Mouse (Mus musculus) CH12.LX (cell line): ENCODE data around the gene Pla2g2d. TPM values are rescaled to one million over a fixed set of nuclear protein-coding genes. Genes with fewer than 3 reads are reported as not detected.

ENCODE experiments used
- DNase-seq: peaks from one replicate; pipeline ENCODE4 v3.0.0-alpha.2; 2013; ENCODE audit errors: extremely low read depth
- H3K27ac ChIP-seq: 2 replicates; pipeline ENCODE4 v1.5.1; 2012; ENCODE audit warnings: low read depth, mild to moderate bottlenecking, control low read depth, moderate library complexity; ENCODE audit not compliant: insufficient read depth
- H3K27me3 ChIP-seq: replicated peaks from 2 replicates; pipeline ENCODE3; 2012; ENCODE audit warnings: inconsistent platforms
- H3K36me3 ChIP-seq, 2 experiments: replicated peaks in 1 of 2; 2 replicates each; pipeline versions ENCODE3 to v1.6.1; 2012; ENCODE audit warnings: inconsistent platforms in 1 of 2, low read length in 1 of 2, mild to moderate bottlenecking in 1 of 2, mixed read lengths in 1 of 2, moderate library complexity in 1 of 2; ENCODE audit not compliant: control insufficient read depth in 1 of 2, insufficient read depth in 1 of 2
- H3K4me1 ChIP-seq, 2 experiments: 2 replicates each; pipeline ENCODE4 v1.6.1; 2012; ENCODE audit warnings: inconsistent platforms in 1 of 2, moderate library complexity in 1 of 2; ENCODE audit not compliant: insufficient read depth in 2 of 2, control insufficient read depth in 1 of 2
- H3K4me2 ChIP-seq: 2 replicates; pipeline ENCODE4 v1.6.1; 2012; ENCODE audit warnings: low read depth, mild to moderate bottlenecking, control low read depth; ENCODE audit not compliant: poor library complexity, insufficient read depth, severe bottlenecking
- H3K4me3 ChIP-seq, 3 experiments: fragments of 150-350 bp in 1 of 3; sonication (generic) in 1 of 3; replicated peaks in 1 of 3; 2 replicates each; pipeline versions ENCODE3 to v1.5.1; 2011 to 2012; ENCODE audit warnings: low read depth in 2 of 3, low read length in 2 of 3, mild to moderate bottlenecking in 2 of 3, moderate library complexity in 2 of 3, control low read depth in 1 of 3, improper control_type of control experiment in 1 of 3, inconsistent platforms in 1 of 3, mixed read lengths in 1 of 3; ENCODE audit not compliant: poor library complexity in 1 of 3
- H3K79me2 ChIP-seq: replicated peaks from 2 replicates; pipeline ENCODE4 v1.6.1; 2012; ENCODE audit warnings: mild to moderate bottlenecking, moderate library complexity; ENCODE audit not compliant: control insufficient read depth, poor library complexity, insufficient read depth, severe bottlenecking; ENCODE audit errors: extremely low read depth
- H3K9ac ChIP-seq: 2 replicates; pipeline ENCODE4 v1.6.1; 2012; ENCODE audit warnings: low read depth, mild to moderate bottlenecking, control low read depth, moderate library complexity; ENCODE audit not compliant: insufficient read depth
- H3K9me3 ChIP-seq: replicated peaks from 2 replicates; pipeline ENCODE3; 2012; ENCODE audit warnings: low read length, inconsistent platforms, mixed read lengths
- BHLHE40 ChIP-seq: IDR thresholded peaks from 2 replicates; pipeline ENCODE4 v1.6.1; 2011; ENCODE audit warnings: mild to moderate bottlenecking, low read depth, low read length, improper control_type of control experiment
- CHD1 ChIP-seq: IDR thresholded peaks from 2 replicates; pipeline ENCODE4 v1.6.1; 2012; ENCODE audit warnings: low read depth, low read length, improper control_type of control experiment, inconsistent platforms
- E2F4 ChIP-seq: IDR thresholded peaks from 2 replicates; pipeline ENCODE4 v1.6.1; 2011; ENCODE audit warnings: low read depth, low read length, improper control_type of control experiment; ENCODE audit not compliant: insufficient replicate concordance
- ELF1 ChIP-seq: IDR thresholded peaks from 2 replicates; pipeline ENCODE4 v1.6.1; 2014; ENCODE audit warnings: low read depth, mild to moderate bottlenecking, inconsistent platforms, low read length, improper control_type of control experiment
- EP300 ChIP-seq: IDR thresholded peaks from 2 replicates; pipeline ENCODE4 v1.6.1; 2011; ENCODE audit warnings: low read length, improper control_type of control experiment
- JUN ChIP-seq: IDR thresholded peaks from 2 replicates; pipeline ENCODE4 v1.6.1; 2011; ENCODE audit warnings: low read depth, mild to moderate bottlenecking, low read length, improper control_type of control experiment, moderate library complexity; ENCODE audit not compliant: insufficient read depth
- JUND ChIP-seq: conservative IDR thresholded peaks from 2 replicates; pipeline ENCODE4 v1.6.1; 2011; ENCODE audit warnings: low read depth, low read length, improper control_type of control experiment
- MAFK ChIP-seq: IDR thresholded peaks from 2 replicates; pipeline ENCODE4 v1.6.1; 2011; ENCODE audit warnings: low read length, improper control_type of control experiment; ENCODE audit not compliant: insufficient replicate concordance
- MXI1 ChIP-seq: IDR thresholded peaks from 2 replicates; pipeline ENCODE4 v1.6.1; 2011; ENCODE audit warnings: mild to moderate bottlenecking, low read depth, low read length, improper control_type of control experiment
- MYC ChIP-seq: IDR thresholded peaks from 2 replicates; pipeline ENCODE4 v1.6.1; 2011; ENCODE audit warnings: low read depth, mild to moderate bottlenecking, improper control_type of control experiment, low read length
- NRF1 ChIP-seq: IDR thresholded peaks from 2 replicates; pipeline ENCODE4 v1.6.1; 2014; ENCODE audit warnings: low read depth, mild to moderate bottlenecking, inconsistent platforms, low read length, improper control_type of control experiment, moderate library complexity
- PAX5 ChIP-seq: IDR thresholded peaks from 2 replicates; pipeline ENCODE4 v1.6.1; 2012; ENCODE audit warnings: low read length, inconsistent platforms, mixed read lengths
- POLR2A ChIP-seq: IDR thresholded peaks from 2 replicates; pipeline ENCODE4 v1.6.1; 2011; ENCODE audit warnings: low read depth, mild to moderate bottlenecking, improper control_type of control experiment, low read length
- POLR2AphosphoS2 ChIP-seq: IDR thresholded peaks from 2 replicates; pipeline ENCODE4 v1.6.1; 2011; ENCODE audit warnings: low read depth, low read length, improper control_type of control experiment
- RCOR1 ChIP-seq: conservative IDR thresholded peaks from 2 replicates; pipeline ENCODE4 v1.6.1; 2012; ENCODE audit warnings: low read depth, mild to moderate bottlenecking, inconsistent platforms, low read length, improper control_type of control experiment
- SMC3 ChIP-seq: IDR thresholded peaks from 2 replicates; pipeline ENCODE4 v1.6.1; 2011; ENCODE audit warnings: low read depth, low read length, improper control_type of control experiment
- TBP ChIP-seq: conservative IDR thresholded peaks from 2 replicates; pipeline ENCODE4 v1.6.1; 2011; ENCODE audit warnings: low read depth, low read length, improper control_type of control experiment
- TCF12 ChIP-seq: IDR thresholded peaks from 2 replicates; pipeline ENCODE4 v1.6.1; 2014; ENCODE audit warnings: low read depth, mild to moderate bottlenecking, inconsistent platforms, low read length, improper control_type of control experiment
- UBTF ChIP-seq: IDR thresholded peaks from 2 replicates; pipeline ENCODE4 v1.6.1; 2012; ENCODE audit warnings: low read depth, mild to moderate bottlenecking, inconsistent platforms, low read length, improper control_type of control experiment, moderate library complexity
- USF1 ChIP-seq: IDR thresholded peaks from 2 replicates; pipeline ENCODE4 v1.6.1; 2014; ENCODE audit warnings: low read depth, mild to moderate bottlenecking, inconsistent platforms, low read length, improper control_type of control experiment
- USF2 ChIP-seq: conservative IDR thresholded peaks from 2 replicates; pipeline ENCODE4 v1.6.1; 2011; ENCODE audit warnings: low read depth, low read length, improper control_type of control experiment
- ZC3H11A ChIP-seq: IDR thresholded peaks from 2 replicates; pipeline ENCODE4 v1.6.1; 2012; ENCODE audit warnings: low read depth, mild to moderate bottlenecking, inconsistent platforms, low read length, improper control_type of control experiment
- ZMIZ1 ChIP-seq: IDR thresholded peaks from 2 replicates; pipeline ENCODE4 v1.6.1; 2012; ENCODE audit warnings: low read depth, mild to moderate bottlenecking, inconsistent platforms, low read length, improper control_type of control experiment
- ZNF384 ChIP-seq: IDR thresholded peaks from 2 replicates; pipeline ENCODE4 v1.6.1; 2012; ENCODE audit warnings: low read depth, low read length, improper control_type of control experiment, inconsistent platforms
- dilution Hi-C: fragments of 300-500 bp; cut with MboI; formaldehyde crosslinking; loops from 2 replicates; pipeline ENCODE4 v1.14.3; 2020; ENCODE audit warnings: low sequenced_read_pairs; ENCODE audit not compliant: extremely low pct_unique_long_range_greater_than_20kb, extremely low pct_ligation_motif_present
- in situ Hi-C: fragments of 300-500 bp; cut with MboI; formaldehyde crosslinking; loops from 3 replicates; pipeline ENCODE4 v1.14.3; 2019; ENCODE audit warnings: low sequenced_read_pairs, low pct_ligation_motif_present, low pct_unique_long_range_greater_than_20kb, mixed read lengths
- polyA plus RNA-seq: library from polyadenylated mRNA; unstranded; fragments of >175 nt; gene quantifications from 2 replicates; pipeline ENCODE4 v1.2.1, GENCODE M21; 2012; ENCODE audit warnings: low read depth; ENCODE audit not compliant: insufficient read length
- total RNA-seq, 2 experiments: library from RNA; depleted of rRNA; stranded (reverse); fragments of 300-350 nt in 1 of 2; fragments of >200 nt in 1 of 2; gene quantifications; 2 replicates each; pipeline ENCODE4 v1.2.3; 2012 to 2014

The Pla2g2d gene
- total and polyA plus RNA-seq, 3 experiments, result not detected

DNA sequence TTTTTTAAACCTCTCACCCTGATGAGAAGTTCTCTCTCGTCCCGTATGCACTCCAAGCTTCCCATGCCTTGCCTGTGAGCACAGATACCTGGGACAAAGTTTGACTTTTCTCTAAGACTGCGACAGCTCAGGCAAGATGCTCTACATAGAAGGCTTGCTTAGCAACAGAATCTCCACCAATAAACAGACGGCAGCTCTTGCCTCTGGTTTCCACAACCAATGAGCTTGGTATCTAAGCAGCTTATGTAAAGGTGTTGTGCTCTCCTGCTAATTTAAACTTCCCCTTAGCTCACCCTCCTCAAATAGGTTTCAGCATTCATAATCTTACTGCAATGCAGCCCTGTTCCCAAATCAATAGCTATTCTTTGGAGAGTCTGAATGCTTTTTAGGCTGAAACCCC is 26.1 kb downstream of the Pla2g2d start:
- H3K27ac ChIP-seq, result no peak overlapping the region
- DNase-seq, result no peak
- H3K4me2 ChIP-seq, result no peak overlapping the region
- H3K79me2 ChIP-seq, result no peaks in the 10 kb centered on the region
- in situ Hi-C loops, result no loop called here
- TF ChIP-seq MXI1 (no peak), RCOR1 (no peak), TCF12 (no peak), BHLHE40 (no peak), ELF1 (no peak), USF1 (no peak), PAX5 (no peak), JUN (no peak)
- peaks cover 97% of the 10 kb centered on the region for H3K27me3 ChIP-seq
- dilution Hi-C loops, result no loop called here
- no peaks in the 10 kb centered on the region for H3K36me3 ChIP-seq
- H3K4me1 ChIP-seq, result no peaks in the 10 kb centered on the region
- no peak overlapping the region for H3K4me3 ChIP-seq
- H3K9me3 ChIP-seq, result peaks cover 5% of the 10 kb centered on the region
- no peak overlapping the region for H3K9ac ChIP-seq

DNA sequence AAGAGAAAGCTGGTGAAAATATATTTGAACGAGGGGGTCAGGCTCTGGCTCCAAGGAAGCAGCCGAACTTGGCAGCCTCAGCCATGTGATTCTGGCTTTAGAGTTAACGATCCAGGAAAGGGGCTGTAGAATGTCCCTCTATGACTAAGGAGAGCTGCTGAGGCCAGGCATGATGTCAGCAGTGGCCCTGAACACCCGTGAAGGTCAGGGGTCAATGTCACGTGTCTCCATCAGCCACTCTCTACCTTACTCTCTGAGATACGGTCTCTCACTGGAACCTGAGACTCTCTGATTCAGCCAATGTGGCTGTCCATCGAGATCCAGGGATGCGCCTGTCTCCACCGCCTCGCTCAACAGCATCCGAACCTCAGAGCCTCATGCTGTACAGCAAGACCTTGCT is 27.4 kb downstream of the Pla2g2d start:
- Histone ChIP-seq H3K36me3 (no peaks in the 10 kb centered on the region), H3K27ac (no peak overlapping the region), H3K4me2 (no peak overlapping the region), H3K27me3 (peaks cover 97% of the 10 kb centered on the region), H3K4me1 (no peaks in the 10 kb centered on the region), H3K9me3 (peaks cover 5% of the 10 kb centered on the region), H3K9ac (no peak overlapping the region), H3K79me2 (no peaks in the 10 kb centered on the region), H3K4me3 (no peak overlapping the region)
- no peak for DNase-seq
- in situ Hi-C loops (no loop called here), dilution Hi-C loops (no loop called here)
- TF ChIP-seq RCOR1 (no peak), CHD1 (no peak), TBP (no peak), ZMIZ1 (no peak), EP300 (no peak), E2F4 (no peak), POLR2A (no peak), TCF12 (no peak), JUN (no peak), MAFK (no peak), SMC3 (no peak), POLR2AphosphoS2 (no peak), UBTF (no peak), ELF1 (no peak), USF2 (no peak), JUND (no peak), MYC (no peak), ZC3H11A (no peak), NRF1 (no peak), ZNF384 (no peak)
- TF ChIP-seq, all 38 proteins: peak for 0
